Mouse (Mus musculus) embryonic stem cell, embryonic (primary cell): ENCODE measurements around the gene Stk11.

ENCODE experiments used
- CTCF ChIA-PET, 4 experiments: fragments of 300-600 bp in 2 of 4; fragments of 350-600 bp in 2 of 4; sonication (Branson Sonifier 250); formaldehyde crosslinking; loops; one replicate each; lab custom pipeline; 2022; ENCODE audit warnings: inconsistent platforms in 2 of 4; lab: Charles Lee
- POLR2A ChIA-PET, 4 experiments: fragments of 300-600 bp in 2 of 4; fragments of 350-600 bp in 2 of 4; sonication (Branson Sonifier 250); formaldehyde crosslinking; loops; one replicate each; lab custom pipeline; 2022; ENCODE audit warnings: antibody characterized with exemption in 4 of 4, inconsistent platforms in 1 of 4; lab: Charles Lee

Stk11 gene

GRCm38 (mm10) chr10:80159561-80160454 lies 44.2 kb downstream of the Stk11 start:
- POLR2A ChIA-PET = interaction anchor here (0.6 to 16.3 kb wide), 79 partner anchors 8 to 544 kb away, joined by 3 to 321 read pairs (median 4); partner anchors contain the start of genes 1600002K03Rik (in 3 of the 4), Med16 (in 3 of the 4), Midn (in 3 of the 4) and Rps15 (in 3 of the 4)
- CTCF ChIA-PET = interaction anchor here in 3 of 4 experiments (0.5 to 3.5 kb wide), 26 partner anchors 8 to 499 kb away, joined by 3 to 19 read pairs (median 4); partner anchors contain the start of genes Mum1 (in 1 of the 3), Stk11 (in 1 of the 3), Tmem259 (in 1 of the 3) and Wdr18 (in 1 of the 3)

GRCm38 (mm10) chr10:80160455-80161371 lies 45.1 kb downstream of the Stk11 start:
- ChIA-PET CTCF (interaction anchor here in 3 of 4 experiments (0.6 to 3.5 kb wide), 15 partner anchors 7 to 268 kb away, joined by 3 to 19 read pairs (median 5); partner anchors contain the start of genes Mum1 (in 1 of the 3), Tmem259 (in 1 of the 3) and Wdr18 (in 1 of the 3)), POLR2A (interaction anchor here (0.5 to 16.3 kb wide), 55 partner anchors 7 to 461 kb away, joined by 3 to 321 read pairs (median 5); partner anchors contain the start of genes Midn (in 3 of the 4), 1600002K03Rik (in 2 of the 4), Cbarp (in 2 of the 4) and Dazap1 (in 2 of the 4))

GRCm38 (mm10) chr10:80161522-80162242 lies 46.1 kb downstream of the Stk11 start:
- POLR2A ChIA-PET = interaction anchor here in 3 of 4 experiments (0.6 to 16.3 kb wide), 22 partner anchors 8 to 308 kb away, joined by 3 to 321 read pairs (median 4); partner anchors contain the start of genes Midn (in 3 of the 3), 1600002K03Rik (in 2 of the 3), Ptbp1 (in 2 of the 3) and Cbarp (in 1 of the 3)
- CTCF ChIA-PET = interaction anchor here in 3 of 4 experiments (0.6 to 3.5 kb wide), 5 partner anchors 13 to 576 kb away, joined by 3 to 19 read pairs (median 4); no protein-coding TSS in a partner anchor

- POLR2A ChIA-PET = interaction anchor here in 3 of 4 experiments (0.6 to 16.3 kb wide), 16 partner anchors 7 to 308 kb away, joined by 3 to 321 read pairs (median 4); partner anchors contain the start of genes Midn (in 3 of the 3), 1600002K03Rik (in 2 of the 3), Ptbp1 (in 2 of the 3) and Cirbp (in 1 of the 3)
- CTCF ChIA-PET = interaction anchor here in 2 of 4 experiments (0.9 to 3.5 kb wide), 3 partner anchors 13 to 19 kb away, joined by 3 to 19 read pairs (median 3); no protein-coding TSS in a partner anchor
Measured at GRCm38 (mm10) chr10:80162243-80162608, 46.6 kb downstream of the Stk11 start.

- ChIA-PET CTCF (interaction anchor here in 3 of 4 experiments (1.0 to 3.2 kb wide), 3 partner anchors 10 to 20 kb away, joined by 3 to 98 read pairs (median 3); partner anchors contain the start of genes 1600002K03Rik (in 1 of the 3) and Midn (in 1 of the 3)), POLR2A (interaction anchor here in 3 of 4 experiments (0.6 to 16.3 kb wide), 5 partner anchors 10 to 322 kb away, joined by 3 to 321 read pairs (median 4); partner anchors contain the start of genes Midn (in 3 of the 3) and 1600002K03Rik (in 1 of the 3))
Measured at GRCm38 (mm10) chr10:80162716-80163299, 47.2 kb downstream of the Stk11 start.

GRCm38 (mm10) chr10:80163721-80164120 lies 48.1 kb downstream of the Stk11 start:
- ChIA-PET POLR2A (interaction anchor here in 3 of 4 experiments (0.7 to 16.3 kb wide), 17 partner anchors 7 to 179 kb away, joined by 3 to 321 read pairs (median 6); partner anchors contain the start of genes Midn (in 3 of the 3), 1600002K03Rik (in 2 of the 3), Rps15 (in 2 of the 3) and Gpx4 (in 1 of the 3)), CTCF (interaction anchor here (0.6 to 3.2 kb wide), 16 partner anchors 9 to 1409 kb away, joined by 3 to 98 read pairs (median 6); partner anchors contain the start of genes 1600002K03Rik (in 1 of the 4), Med16 (in 1 of the 4), Midn (in 1 of the 4) and Stk11 (in 1 of the 4))

- CTCF ChIA-PET = interaction anchor here (0.5 to 3.2 kb wide), 80 partner anchors 8 to 1408 kb away, joined by 3 to 98 read pairs (median 4); partner anchors contain the start of genes Tmem259 (in 3 of the 4), Wdr18 (in 3 of the 4), Cnn2 (in 2 of the 4) and Midn (in 2 of the 4)
Measured at GRCm38 (mm10) chr10:80164161-80164997, 48.8 kb downstream of the Stk11 start.

GRCm38 (mm10) chr10:80164998-80165344 lies 49.4 kb downstream of the Stk11 start:
- ChIA-PET CTCF (interaction anchor here (0.5 to 3.2 kb wide), 79 partner anchors 9 to 503 kb away, joined by 3 to 98 read pairs (median 4); partner anchors contain the start of genes Tmem259 (in 3 of the 4), Wdr18 (in 3 of the 4), Cnn2 (in 2 of the 4) and Midn (in 2 of the 4)), POLR2A (interaction anchor here in 3 of 4 experiments (0.6 to 16.3 kb wide), 53 partner anchors 9 to 577 kb away, joined by 3 to 321 read pairs (median 4); partner anchors contain the start of genes Midn (in 3 of the 3), Cbarp (in 2 of the 3), Dazap1 (in 2 of the 3) and Rps15 (in 2 of the 3))

More at GRCm38 (mm10) chr10:80164161-80164997, 48.8 kb downstream of the Stk11 start:
- POLR2A ChIA-PET = interaction anchor here in 3 of 4 experiments (0.6 to 16.3 kb wide), 53 partner anchors 8 to 578 kb away, joined by 3 to 321 read pairs (median 4); partner anchors contain the start of genes Midn (in 3 of the 3), Rps15 (in 3 of the 3), 1600002K03Rik (in 2 of the 3) and Cbarp (in 2 of the 3)

- ChIA-PET POLR2A (interaction anchor here (0.5 to 16.3 kb wide), 53 partner anchors 9 to 577 kb away, joined by 3 to 321 read pairs (median 4); partner anchors contain the start of genes Midn (in 3 of the 4), Cbarp (in 2 of the 4), Dazap1 (in 2 of the 4) and Stk11 (in 2 of the 4)), CTCF (interaction anchor here (0.5 to 3.2 kb wide), 56 partner anchors 10 to 372 kb away, joined by 3 to 98 read pairs (median 6); partner anchors contain the start of genes Cnn2 (in 2 of the 4), Midn (in 2 of the 4), Mum1 (in 2 of the 4) and Tmem259 (in 2 of the 4))
Measured at GRCm38 (mm10) chr10:80165392-80166128, 50.0 kb downstream of the Stk11 start, which contains the start of gene Cirbp. Gene Cirbp, plus strand, starts transcription at chr10:80165985.

GRCm38 (mm10) chr10:80166136-80166535 lies 50.5 kb downstream of the Stk11 start:
- POLR2A ChIA-PET = interaction anchor here in 3 of 4 experiments (0.5 to 16.3 kb wide), 32 partner anchors 10 to 373 kb away, joined by 3 to 321 read pairs (median 10); partner anchors contain the start of genes Cbarp (in 2 of the 3), Dazap1 (in 2 of the 3), Mum1 (in 2 of the 3) and Wdr18 (in 2 of the 3)
- CTCF ChIA-PET = interaction anchor here in 3 of 4 experiments (1.5 to 3.2 kb wide), 17 partner anchors 9 to 240 kb away, joined by 4 to 98 read pairs (median 11); partner anchors contain the start of genes Midn (in 2 of the 3), Cnn2 (in 1 of the 3), Tmem259 (in 1 of the 3) and Wdr18 (in 1 of the 3)

- ChIA-PET CTCF (interaction anchor here (0.5 to 2.4 kb wide), 47 partner anchors 8 to 1579 kb away, joined by 3 to 20 read pairs (median 5); partner anchors contain the start of genes Tmem259 (in 2 of the 4), Wdr18 (in 2 of the 4), Arid3a (in 1 of the 4) and Atp8b3 (in 1 of the 4)), POLR2A (interaction anchor here (0.5 to 16.3 kb wide), 353 partner anchors 8 to 1858 kb away, joined by 3 to 321 read pairs (median 5); partner anchors contain the start of genes Midn (in 4 of the 4), Mum1 (in 4 of the 4), Cbarp (in 3 of the 4) and Dazap1 (in 3 of the 4))
Measured at GRCm38 (mm10) chr10:80167460-80168037, 51.9 kb downstream of the Stk11 start.
